ENCODE assay signal across 27 mouse cellular contexts in the genomic region with DNA sequence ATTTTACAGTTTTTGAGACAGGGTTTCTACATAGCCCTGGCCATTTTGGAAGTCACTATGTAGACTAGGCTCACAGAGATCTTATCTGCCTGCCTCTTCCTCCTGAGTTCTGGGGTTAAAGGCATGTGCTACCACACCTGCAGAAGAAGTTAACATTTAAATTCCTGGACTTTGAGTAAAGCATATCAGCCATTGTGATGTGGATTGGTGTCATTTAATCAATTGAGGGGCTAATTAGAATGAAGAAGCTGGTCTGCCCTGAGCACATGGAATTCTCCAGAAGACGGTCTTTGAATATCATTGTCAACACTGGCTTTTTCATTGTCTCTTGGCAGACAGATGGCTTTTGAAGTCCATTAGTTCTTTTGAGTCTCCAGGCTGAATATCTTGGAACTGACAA. TPM values are rescaled to one million over a fixed set of nuclear protein-coding genes. Genes with fewer than 3 reads are reported as not detected.
DNase-seq lines count a peak whose midpoint lies in the region; TF ChIP-seq lines count a peak whose summit lies in the region.
"Had no signal": no experiment of that assay in that cellular context is flagged by ENCODE, and none has a peak within 500 bp of the region (broad histone marks: within the 10 kb centered on the region; RNA-seq: fewer than 3 reads in every experiment).

No protein-coding gene starts in this region.

- no peaks in the 10 kb centered on the region for H3K9me3 ChIP-seq in MEL (replicated peaks; ENCODE audit: insufficient read depth, low read length)
- H3K9me3 ChIP-seq: embryonic facial prominence, embryonic 13.5 days; forebrain, embryonic 12.5 days; G1E had no signal

- H3K4me1 ChIP-seq in MEL (ENCODE audit: control insufficient read depth in 1 of 2, insufficient read depth in 2 of 2, low read length in 2 of 2), result no peaks in the 10 kb centered on the region
- H3K4me1 ChIP-seq: embryonic facial prominence, embryonic 13.5 days; embryonic facial prominence, embryonic 15.5 days; forebrain, embryonic 10.5 days; forebrain, embryonic 12.5 days had no signal

- TF ChIP-seq POLR2A in MEL (IDR thresholded peaks at IDR 0.05; ENCODE audit: control insufficient read depth in 1 of 2, insufficient read depth in 1 of 2, low read depth in 1 of 2, low read length in 2 of 2, poor library complexity in 1 of 2), result no peak

- no peak for TF ChIP-seq EP300 in MEL (IDR thresholded peaks at IDR 0.05; ENCODE audit: low read depth in 1 of 2, low read length in 2 of 2)

- no peak for TF ChIP-seq RAD21 in MEL (IDR thresholded peaks at IDR 0.05; ENCODE audit: low read depth, low read length)

- H3K79me2 ChIP-seq in MEL (ENCODE audit: control insufficient read depth, insufficient read depth, low read length, poor library complexity), result no peaks in the 10 kb centered on the region

- H3K27me3 ChIP-seq in MEL (ENCODE audit: control insufficient read depth in 1 of 2, insufficient read depth in 2 of 2, low read length in 2 of 2), result peaks cover 5 to 7% of the 10 kb centered on the region in 2 experiments; a peak in 3 of 4 replicates
- H3K27me3 ChIP-seq: CH12.LX; embryonic facial prominence, embryonic 13.5 days; embryonic facial prominence, embryonic 15.5 days; forebrain, embryonic 12.5 days had no signal

- TF ChIP-seq CTCF in MEL (IDR thresholded peaks at IDR 0.05 in 2 of 3, conservative IDR thresholded peaks at IDR 0.05 in 1 of 3; ENCODE audit: control insufficient read depth in 1 of 3, insufficient read depth in 1 of 3, low read depth in 2 of 3, low read length in 3 of 3, poor library complexity in 1 of 3, severe bottlenecking in 1 of 3), result no peak

- no peak overlapping the region for H3K9ac ChIP-seq in MEL (ENCODE audit: control insufficient read depth, low read depth, low read length, poor library complexity, severe bottlenecking)
- H3K9ac ChIP-seq: embryonic facial prominence, embryonic 13.5 days; embryonic facial prominence, embryonic 15.5 days; forebrain, embryonic 12.5 days; forebrain, postnatal 0 days had no signal

- H3K27ac ChIP-seq in MEL (ENCODE audit: control insufficient read depth, low read depth, low read length), result no peak overlapping the region
- H3K27ac ChIP-seq: embryonic facial prominence, embryonic 13.5 days; embryonic facial prominence, embryonic 15.5 days; forebrain, embryonic 10.5 days; forebrain, embryonic 12.5 days had no signal

- no peak overlapping the region for H3K4me3 ChIP-seq in MEL (ENCODE audit: control insufficient read depth in 1 of 2, insufficient read depth in 1 of 2, low read depth in 2 of 2, low read length in 2 of 2)
- H3K4me3 ChIP-seq: embryonic facial prominence, embryonic 13.5 days; embryonic facial prominence, embryonic 15.5 days; erythroblast, embryonic 14.5 days; forebrain, embryonic 10.5 days; forebrain, embryonic 12.5 days had no signal

- no peaks in the 10 kb centered on the region for H3K36me3 ChIP-seq in MEL (ENCODE audit: control insufficient read depth in 1 of 2, insufficient read depth in 2 of 2, low read length in 2 of 2)
- H3K36me3 ChIP-seq: embryonic facial prominence, embryonic 13.5 days; embryonic facial prominence, embryonic 15.5 days; forebrain, embryonic 10.5 days; forebrain, embryonic 12.5 days; G1E had no signal

- DNase-seq in heart, adult 11 months, result peak; percentile 23
- no peak for DNase-seq in heart, postnatal 4 days
- DNase-seq in MEL (ENCODE audit: low read depth, low spot score) (no peak), WW6 (ENCODE audit: low read depth, low spot score) (peak; percentile 29)
- DNase-seq in cerebellum, postnatal 14 days, result no peak
- no peak for DNase-seq in urinary bladder, postnatal 10 days (ENCODE audit: low spot score)
- no peak for DNase-seq in kidney, postnatal 10 days
- DNase-seq: adrenal gland, adult 8-10 months; adrenal gland, postnatal 14 days; adrenal gland, postnatal 36 days; B cell, adult 2 months; cerebellum, adult 11-12 months; cerebellum, adult 2 months; cerebellum, adult 9-10 months; cerebellum, postnatal 10 days; cerebellum, postnatal 36 days; embryo, embryonic 11 days; forebrain, postnatal 0 days had no signal

TF ChIP-seq in MEL, 35 proteins besides CTCF, POLR2A, EP300 and RAD21:
- TF ChIP-seq GATA1 (IDR thresholded peaks at IDR 0.05; ENCODE audit: low read depth, low read length) (0 out of 2 replicates have a peak, but pooled peaks have one; percentile 11), MAX (IDR thresholded peaks at IDR 0.05; ENCODE audit: low read length) (no peak)

RNA-seq across cellular contexts. Expression of a gene that starts 11.0 kb away (rescaled TPM):
- total RNA-seq in heart, postnatal 4 days (2021), result 10 to 100 TPM; 41.7 to 42.6 TPM
- total RNA-seq in MEL (2012; rRNA removed), result 30.7 and 30.8 TPM in 2 replicates
- polyA plus RNA-seq in MEL (2012; ENCODE audit: insufficient read depth in 1 of 2, insufficient read length in 2 of 2, low read depth in 1 of 2, low replicate concordance in 2 of 2, missing spikeins in 1 of 2), result 10 to 100 TPM; 24.5 to 32.0 TPM

RNA-seq across cellular contexts. Expression of a gene that starts 25.2 kb away (rescaled TPM):
- under 1 TPM in 1 of 2 experiments, not detected in 1; 0.12 TPM for total RNA-seq in heart, postnatal 4 days (2021)
- 0.07 TPM in 1 of 2 replicates, not detected in the other for total RNA-seq in MEL (2012; rRNA removed)
- under 1 TPM in 1 of 2 experiments, not detected in 1; 0.10 TPM for polyA plus RNA-seq in MEL (2012; ENCODE audit: insufficient read depth in 1 of 2, insufficient read length in 2 of 2, low read depth in 1 of 2, low replicate concordance in 2 of 2, missing spikeins in 1 of 2)
- polyA plus RNA-seq: activated CD4-positive, CD25-positive, alpha-beta regulatory T cell, adult 4 months; CD4-positive, CD25-positive, alpha-beta regulatory T cell, adult 4 months; erythroblast, embryonic 14.5 days; G1E had no signal

Comparison
In these comparisons a context has a peak if more than half of its experiments do, and no peak if none do; other contexts are left out.
1. DNase-seq: peak in heart, adult 11 months (single experiment) and WW6 (single experiment); none in heart, postnatal 4 days (single experiment), MEL (single experiment), cerebellum, postnatal 14 days (0 of 2), urinary bladder, postnatal 10 days (single experiment) and kidney, postnatal 10 days (single experiment).